Mouse (Mus musculus): ENCODE measurements at regions not wholly inside any gene's neighbourhood (a gene's known extent, or its start where the extent isn't known, plus 50 kb on each side); places are given as distances from the start of the nearest gene placed in this dataset.

DNA sequence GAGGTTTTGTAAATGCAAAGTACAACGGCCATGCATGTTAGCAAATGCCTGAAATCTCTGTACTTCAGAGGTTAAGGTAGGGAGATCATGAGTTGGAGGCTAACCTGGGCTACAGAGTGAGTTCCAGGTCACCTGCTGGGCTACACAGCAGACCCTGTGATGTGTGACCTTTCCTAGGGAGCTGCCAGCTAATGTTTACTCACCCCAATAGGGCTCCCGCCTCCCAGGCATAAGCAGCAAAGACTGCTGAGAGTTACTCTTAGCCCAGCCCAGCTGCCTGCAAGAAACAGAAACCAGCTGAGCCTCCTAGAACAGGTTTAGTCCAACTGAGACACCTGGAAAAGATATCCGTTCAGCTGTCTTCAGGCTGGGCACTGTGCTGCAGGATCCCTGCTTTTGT, 169.8 kb upstream of the Ralgapa2 start:
- ATAC-seq, result no peak
- WGBS, result 50% methylated on average over 3 of the region's 3 CpGs
- no peak overlapping the region for H3K27ac ChIP-seq (ENCODE audit: low read length)

DNA sequence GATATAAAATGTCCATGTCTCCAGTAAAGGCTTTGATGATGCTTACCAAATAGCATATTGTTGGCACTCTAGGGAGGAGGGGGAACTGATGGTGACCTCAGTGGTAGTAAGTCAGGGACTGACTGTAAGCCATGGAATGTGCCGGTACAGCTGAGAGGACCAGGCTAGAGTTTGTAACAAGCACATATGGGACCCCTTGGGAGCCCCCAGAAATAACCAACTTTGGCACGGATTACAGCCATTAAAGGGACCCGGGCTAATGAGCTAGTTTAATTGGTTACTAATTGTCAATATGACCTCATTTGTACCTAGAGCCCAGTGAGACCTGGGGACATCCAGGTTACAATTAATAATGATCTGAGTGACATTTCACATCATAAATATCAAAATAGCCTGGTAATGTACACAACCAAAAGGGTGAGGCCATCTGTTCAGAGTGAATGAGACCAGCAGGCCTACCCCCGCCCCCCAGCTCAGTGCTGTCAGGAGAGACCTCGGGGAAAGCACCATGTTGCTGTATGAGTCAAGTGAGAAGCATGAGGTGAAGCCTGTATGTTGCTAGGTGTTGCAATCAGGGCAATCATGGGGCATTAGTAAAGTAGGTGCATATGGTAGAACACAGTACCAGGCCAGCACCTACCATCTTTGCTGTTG, 169.7 kb upstream of the Kiz start:
- 61% methylated on average over 5 of the region's 5 CpGs for WGBS
- Histone ChIP-seq H3K9me3 (ENCODE audit: low read length) (no peaks in the 10 kb centered on the region), H3K27ac (ENCODE audit: low read length) (no peak overlapping the region), H3K4me3 (ENCODE audit: low read depth, low read length) (no peak overlapping the region), H3K4me2 (replicated peaks; ENCODE audit: low read depth, low read length) (no peak overlapping the region), H3K36me3 (ENCODE audit: insufficient read depth, low read length) (no peaks in the 10 kb centered on the region), H3K27me3 (replicated peaks; ENCODE audit: insufficient read depth, low read length) (no peaks in the 10 kb centered on the region), H3K9ac (replicated peaks; ENCODE audit: low read depth) (no peak overlapping the region), H3K4me1 (ENCODE audit: insufficient read depth, low read depth, low read length) (no peaks in the 10 kb centered on the region)
- TF ChIP-seq CTCF (IDR thresholded peaks at IDR 0.05), result no peak
- TF ChIP-seq EP300 (IDR thresholded peaks at IDR 0.05), result no peak
- ATAC-seq (no peak), DNase-seq (ENCODE audit: low spot score) (no peak)

More for the DNA sequence above, 169.8 kb upstream of the Ralgapa2 start:
- Histone ChIP-seq H3K9me3 (ENCODE audit: low read length) (no peaks in the 10 kb centered on the region), H3K36me3 (ENCODE audit: insufficient read depth, low read length) (no peaks in the 10 kb centered on the region), H3K4me2 (replicated peaks; ENCODE audit: low read depth, low read length) (no peak overlapping the region), H3K9ac (replicated peaks; ENCODE audit: low read depth) (no peak overlapping the region), H3K27me3 (replicated peaks; ENCODE audit: insufficient read depth, low read length) (no peaks in the 10 kb centered on the region), H3K4me1 (ENCODE audit: insufficient read depth, low read depth, low read length) (no peaks in the 10 kb centered on the region), H3K4me3 (ENCODE audit: low read depth, low read length) (no peak overlapping the region)
- TF ChIP-seq CTCF (IDR thresholded peaks at IDR 0.05) (no peak), EP300 (IDR thresholded peaks at IDR 0.05) (no peak)
- DNase-seq (ENCODE audit: low spot score), result no peak

DNA sequence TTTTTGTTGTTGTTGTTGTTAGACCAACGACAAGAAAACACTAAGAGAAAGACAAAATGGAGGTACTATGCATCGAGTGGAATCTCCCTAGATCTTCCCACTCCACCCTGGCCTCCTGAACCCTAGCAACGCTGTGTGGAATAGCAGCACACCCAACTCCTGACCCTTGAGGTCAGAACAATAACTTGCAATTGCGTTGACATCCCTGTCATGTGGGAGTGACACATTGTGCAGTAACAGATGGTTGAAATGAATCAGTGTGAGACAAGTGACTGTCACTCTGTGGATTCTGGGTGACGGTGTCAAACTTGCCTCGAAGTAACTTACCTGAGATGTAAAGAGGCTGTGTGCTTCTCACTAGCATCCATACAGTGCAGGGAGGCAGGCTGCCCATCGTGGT, 167.1 kb upstream of the Kiz start:
- 63% methylated on average over 7 of the region's 7 CpGs for WGBS
- TF ChIP-seq EP300 (IDR thresholded peaks at IDR 0.05), result no peak
- no peak for TF ChIP-seq CTCF (IDR thresholded peaks at IDR 0.05)
- ATAC-seq, result no peak

DNA sequence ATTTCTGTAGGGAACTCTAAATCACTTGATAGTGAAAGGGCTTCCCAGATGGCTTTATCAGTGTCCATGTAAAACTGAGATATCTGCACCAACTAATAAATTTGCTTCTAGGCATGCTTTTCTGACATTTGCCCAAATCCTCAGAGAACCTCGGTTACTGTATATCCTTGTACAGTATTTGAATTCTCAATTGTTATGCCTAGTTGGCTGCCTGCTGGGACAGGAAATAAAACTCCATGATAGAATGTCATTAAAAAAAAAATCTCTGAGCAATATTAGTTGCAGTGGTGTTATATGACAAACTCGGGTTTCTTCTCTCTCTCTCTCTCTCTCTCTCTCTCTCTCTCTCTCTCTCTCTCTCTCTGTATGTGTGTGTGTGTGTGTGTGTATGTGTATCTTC, 162.2 kb upstream of the Kiz start:
- Histone ChIP-seq H3K9me3 (ENCODE audit: low read length) (no peaks in the 10 kb centered on the region), H3K9ac (replicated peaks; ENCODE audit: low read depth) (no peak overlapping the region), H3K27ac (ENCODE audit: low read length) (no peak overlapping the region), H3K27me3 (replicated peaks; ENCODE audit: insufficient read depth, low read length) (no peaks in the 10 kb centered on the region), H3K4me2 (replicated peaks; ENCODE audit: low read depth, low read length) (no peak overlapping the region), H3K4me1 (ENCODE audit: insufficient read depth, low read depth, low read length) (no peaks in the 10 kb centered on the region), H3K4me3 (ENCODE audit: low read depth, low read length) (no peak overlapping the region), H3K36me3 (ENCODE audit: insufficient read depth, low read length) (no peaks in the 10 kb centered on the region)
- WGBS, result 42% methylated on average over 2 of the region's 2 CpGs
- DNase-seq (ENCODE audit: low spot score) (no peak), ATAC-seq (no peak)
- TF ChIP-seq CTCF (IDR thresholded peaks at IDR 0.05) (no peak), EP300 (IDR thresholded peaks at IDR 0.05) (no peak)

More for the DNA sequence above, 167.1 kb upstream of the Kiz start:
- Histone ChIP-seq H3K27me3 (replicated peaks; ENCODE audit: insufficient read depth, low read length) (no peaks in the 10 kb centered on the region), H3K4me1 (ENCODE audit: insufficient read depth, low read depth, low read length) (no peaks in the 10 kb centered on the region), H3K36me3 (ENCODE audit: insufficient read depth, low read length) (no peaks in the 10 kb centered on the region), H3K9ac (replicated peaks; ENCODE audit: low read depth) (no peak overlapping the region), H3K9me3 (ENCODE audit: low read length) (no peaks in the 10 kb centered on the region), H3K27ac (ENCODE audit: low read length) (no peak overlapping the region), H3K4me2 (replicated peaks; ENCODE audit: low read depth, low read length) (no peak overlapping the region), H3K4me3 (ENCODE audit: low read depth, low read length) (no peak overlapping the region)
- no peak for DNase-seq (ENCODE audit: low spot score)

DNA sequence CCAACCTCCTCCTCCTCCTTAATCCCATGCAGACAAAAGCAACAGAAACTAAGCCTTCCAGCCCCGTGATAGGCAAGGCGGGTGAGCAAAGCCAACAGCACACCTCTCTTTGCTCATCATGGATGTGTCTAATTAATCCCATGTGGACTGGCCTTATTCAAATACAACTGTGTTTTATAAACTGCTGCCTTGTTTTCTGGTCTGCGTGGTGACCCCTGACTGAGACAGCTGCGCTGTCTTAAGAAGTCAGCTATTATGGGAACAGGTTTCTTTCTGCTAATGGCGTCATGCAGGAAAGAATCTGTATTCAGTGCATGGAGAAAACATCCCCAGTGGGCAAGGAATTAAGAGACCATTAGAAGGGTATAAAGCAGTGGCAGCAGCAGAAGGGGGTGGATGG, 161.6 kb upstream of the Kiz start:
- Histone ChIP-seq H3K9me3 (ENCODE audit: low read length) (no peaks in the 10 kb centered on the region), H3K4me2 (replicated peaks; ENCODE audit: low read depth, low read length) (no peak overlapping the region), H3K27me3 (replicated peaks; ENCODE audit: insufficient read depth, low read length) (no peaks in the 10 kb centered on the region), H3K9ac (replicated peaks; ENCODE audit: low read depth) (no peak overlapping the region), H3K27ac (ENCODE audit: low read length) (no peak overlapping the region), H3K36me3 (ENCODE audit: insufficient read depth, low read length) (no peaks in the 10 kb centered on the region), H3K4me3 (ENCODE audit: low read depth, low read length) (no peak overlapping the region), H3K4me1 (ENCODE audit: insufficient read depth, low read depth, low read length) (no peaks in the 10 kb centered on the region)
- DNase-seq (ENCODE audit: low spot score) (no peak), ATAC-seq (no peak)
- TF ChIP-seq EP300 (IDR thresholded peaks at IDR 0.05) (no peak), CTCF (IDR thresholded peaks at IDR 0.05) (no peak)
- 67% methylated on average over 5 of the region's 5 CpGs for WGBS

DNA sequence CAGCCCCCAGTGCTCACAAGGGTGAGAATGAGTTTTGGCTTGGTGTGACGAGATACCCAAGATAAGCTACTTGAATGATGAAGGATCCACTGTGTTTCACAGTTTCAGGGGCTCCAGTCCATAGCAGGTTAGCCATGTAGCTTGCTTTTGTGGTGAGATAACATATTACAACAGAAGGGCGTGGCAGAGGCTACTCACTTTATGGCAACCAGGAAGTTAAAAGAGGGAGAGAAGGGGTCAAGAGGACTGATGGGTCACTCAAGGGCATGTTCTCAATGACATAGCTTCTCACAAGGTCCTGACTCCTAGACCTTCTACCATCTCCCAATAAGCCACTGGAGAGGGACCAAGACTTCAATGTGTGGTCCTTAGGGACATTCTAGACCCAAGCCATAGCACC, 159.4 kb upstream of the Kiz start:
- no peaks in the 10 kb centered on the region for H3K4me1 ChIP-seq (ENCODE audit: insufficient read depth, low read depth, low read length)
- 77% methylated on average over 2 of the region's 2 CpGs for WGBS
- H3K27ac ChIP-seq (ENCODE audit: low read length), result no peak overlapping the region
- H3K27me3 ChIP-seq (replicated peaks; ENCODE audit: insufficient read depth, low read length), result no peaks in the 10 kb centered on the region
- no peak overlapping the region for H3K4me3 ChIP-seq (ENCODE audit: low read depth, low read length)
- ATAC-seq (no peak), DNase-seq (ENCODE audit: low spot score) (no peak)
- no peak overlapping the region for H3K4me2 ChIP-seq (replicated peaks; ENCODE audit: low read depth, low read length)
- H3K36me3 ChIP-seq (ENCODE audit: insufficient read depth, low read length), result no peaks in the 10 kb centered on the region
- H3K9ac ChIP-seq (replicated peaks; ENCODE audit: low read depth), result no peak overlapping the region
- no peaks in the 10 kb centered on the region for H3K9me3 ChIP-seq (ENCODE audit: low read length)
- TF ChIP-seq CTCF (IDR thresholded peaks at IDR 0.05), result no peak

DNA sequence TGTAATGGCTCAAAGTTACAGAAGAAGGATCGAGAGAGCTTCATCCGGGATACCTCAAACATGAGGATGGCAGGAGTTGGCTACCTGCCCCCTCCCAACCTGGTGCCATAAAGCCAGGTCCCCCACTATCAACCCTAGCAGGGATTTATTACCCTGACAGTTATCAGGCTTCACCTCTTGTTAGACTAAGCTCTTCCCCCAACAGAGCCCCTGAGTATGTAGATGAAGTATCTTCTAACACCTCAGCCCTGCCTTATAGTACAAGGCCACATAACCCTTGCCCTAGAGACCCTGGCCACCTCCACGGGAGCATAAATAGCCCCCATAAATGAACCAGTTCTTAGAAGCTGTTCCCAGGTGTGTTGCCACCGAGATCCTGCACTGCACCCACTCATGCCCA, 158.9 kb upstream of the Kiz start:
- TF ChIP-seq EP300 (IDR thresholded peaks at IDR 0.05) (no peak), CTCF (IDR thresholded peaks at IDR 0.05) (no peak)
- no peak overlapping the region for H3K4me3 ChIP-seq (ENCODE audit: low read depth, low read length)
- DNase-seq (ENCODE audit: low spot score) (no peak), ATAC-seq (no peak)
- no peaks in the 10 kb centered on the region for H3K4me1 ChIP-seq (ENCODE audit: insufficient read depth, low read depth, low read length)
- no peak overlapping the region for H3K27ac ChIP-seq (ENCODE audit: low read length)
- WGBS, result 78% methylated on average over 4 of the region's 4 CpGs
- H3K36me3 ChIP-seq (ENCODE audit: insufficient read depth, low read length), result no peaks in the 10 kb centered on the region
- no peak overlapping the region for H3K4me2 ChIP-seq (replicated peaks; ENCODE audit: low read depth, low read length)
- no peaks in the 10 kb centered on the region for H3K27me3 ChIP-seq (replicated peaks; ENCODE audit: insufficient read depth, low read length)
- no peak overlapping the region for H3K9ac ChIP-seq (replicated peaks; ENCODE audit: low read depth)
- no peaks in the 10 kb centered on the region for H3K9me3 ChIP-seq (ENCODE audit: low read length)

All from lung, postnatal 0 days (tissue).